Mouse (Mus musculus): ENCODE data around the gene Creg1. TPM values are rescaled to one million over a fixed set of nuclear protein-coding genes. Genes with fewer than 3 reads are reported as not detected.

Gene Creg1
- total and polyA plus RNA-seq, 3 experiments, result 77.2 to 93.3 (median 85.7) TPM

GRCm38 (mm10) chr1:165810633-165811032, 47.1 kb downstream of the Creg1 start:
- Histone ChIP-seq H3K4me1 (ENCODE audit: control insufficient read depth, insufficient read depth, low read length) (peaks cover 3% of the 10 kb centered on the region), H3K36me3 (ENCODE audit: control insufficient read depth, insufficient read depth, low read length) (no peaks in the 10 kb centered on the region), H3K27ac (no peak overlapping the region), H3K4me3 (no peak overlapping the region), H3K9ac (ENCODE audit: low read depth, low read length) (no peak overlapping the region), H3K79me2 (replicated peaks; ENCODE audit: control insufficient read depth, insufficient read depth, low read length) (no peaks in the 10 kb centered on the region), H3K27me3 (ENCODE audit: control insufficient read depth, insufficient read depth, low read length) (no peaks in the 10 kb centered on the region)
- no peak for DNase-seq
- TF ChIP-seq POLR2A (IDR thresholded peaks at IDR 0.05; ENCODE audit: insufficient read depth, low read depth, low read length) (no peak), EP300 (IDR thresholded peaks at IDR 0.05; ENCODE audit: insufficient read depth, low read depth, low read length) (no peak), CTCF (IDR thresholded peaks at IDR 0.05) (no peak)
- 68% methylated on average over 2 of the region's 2 CpGs for WGBS
- intact Hi-C loops (cut with DNase I), result no loop called here

GRCm38 (mm10) chr1:165811170-165811569, 47.6 kb downstream of the Creg1 start:
- no peak for TF ChIP-seq CTCF (IDR thresholded peaks at IDR 0.05)
- TF ChIP-seq POLR2A (IDR thresholded peaks at IDR 0.05; ENCODE audit: insufficient read depth, low read depth, low read length), result no peak
- TF ChIP-seq EP300 (IDR thresholded peaks at IDR 0.05; ENCODE audit: insufficient read depth, low read depth, low read length), result no peak
- H3K4me1 ChIP-seq (ENCODE audit: control insufficient read depth, insufficient read depth, low read length), result peaks cover 3% of the 10 kb centered on the region
- no peak overlapping the region for H3K27ac ChIP-seq
- no peak for DNase-seq
- intact Hi-C loops (cut with DNase I), result no loop called here
- H3K9ac ChIP-seq (ENCODE audit: low read depth, low read length), result no peak overlapping the region
- H3K4me3 ChIP-seq, result no peak overlapping the region
- no peaks in the 10 kb centered on the region for H3K79me2 ChIP-seq (replicated peaks; ENCODE audit: control insufficient read depth, insufficient read depth, low read length)
- 55% methylated on average over 5 of the region's 5 CpGs for WGBS
- H3K27me3 ChIP-seq (ENCODE audit: control insufficient read depth, insufficient read depth, low read length), result no peaks in the 10 kb centered on the region
- no peaks in the 10 kb centered on the region for H3K36me3 ChIP-seq (ENCODE audit: control insufficient read depth, insufficient read depth, low read length)

GRCm38 (mm10) chr1:165812775-165813174, 49.2 kb downstream of the Creg1 start:
- Histone ChIP-seq H3K27me3 (ENCODE audit: control insufficient read depth, insufficient read depth, low read length) (no peaks in the 10 kb centered on the region), H3K79me2 (replicated peaks; ENCODE audit: control insufficient read depth, insufficient read depth, low read length) (no peaks in the 10 kb centered on the region), H3K36me3 (ENCODE audit: control insufficient read depth, insufficient read depth, low read length) (no peaks in the 10 kb centered on the region), H3K9ac (ENCODE audit: low read depth, low read length) (no peak overlapping the region), H3K4me3 (no peak overlapping the region), H3K27ac (no peak overlapping the region), H3K4me1 (ENCODE audit: control insufficient read depth, insufficient read depth, low read length) (peaks cover 4% of the 10 kb centered on the region)
- DNase-seq, result no peak
- intact Hi-C loops (cut with DNase I), result no loop called here
- 91% methylated on average over 3 of the region's 3 CpGs for WGBS
- TF ChIP-seq POLR2A (IDR thresholded peaks at IDR 0.05; ENCODE audit: insufficient read depth, low read depth, low read length) (no peak), CTCF (IDR thresholded peaks at IDR 0.05) (no peak), EP300 (IDR thresholded peaks at IDR 0.05; ENCODE audit: insufficient read depth, low read depth, low read length) (no peak)

- 62% methylated on average over 7 of the region's 7 CpGs for WGBS
- no peak for DNase-seq
- intact Hi-C loops (cut with DNase I), result no loop called here
- H3K9ac ChIP-seq (ENCODE audit: low read depth, low read length), result no peak overlapping the region
- no peaks in the 10 kb centered on the region for H3K79me2 ChIP-seq (replicated peaks; ENCODE audit: control insufficient read depth, insufficient read depth, low read length)
- no peaks in the 10 kb centered on the region for H3K36me3 ChIP-seq (ENCODE audit: control insufficient read depth, insufficient read depth, low read length)
- peaks cover 12% of the 10 kb centered on the region for H3K4me1 ChIP-seq (ENCODE audit: control insufficient read depth, insufficient read depth, low read length)
- H3K27me3 ChIP-seq (ENCODE audit: control insufficient read depth, insufficient read depth, low read length), result no peaks in the 10 kb centered on the region
- H3K4me3 ChIP-seq, result no peak overlapping the region
- no peak overlapping the region for H3K27ac ChIP-seq
- TF ChIP-seq EP300 (IDR thresholded peaks at IDR 0.05; ENCODE audit: insufficient read depth, low read depth, low read length) (no peak), POLR2A (IDR thresholded peaks at IDR 0.05; ENCODE audit: insufficient read depth, low read depth, low read length) (no peak), CTCF (IDR thresholded peaks at IDR 0.05) (no peak)
Observed at GRCm38 (mm10) chr1:165814116-165814515, 50.6 kb downstream of the Creg1 start.

- DNase-seq, result peak in 1 of 2 experiments; percentile 16
- peaks cover 15% of the 10 kb centered on the region for H3K4me1 ChIP-seq (ENCODE audit: control insufficient read depth, insufficient read depth, low read length)
- H3K4me3 ChIP-seq, result no peak overlapping the region
- H3K36me3 ChIP-seq (ENCODE audit: control insufficient read depth, insufficient read depth, low read length), result no peaks in the 10 kb centered on the region
- H3K27me3 ChIP-seq (ENCODE audit: control insufficient read depth, insufficient read depth, low read length), result no peaks in the 10 kb centered on the region
- H3K79me2 ChIP-seq (replicated peaks; ENCODE audit: control insufficient read depth, insufficient read depth, low read length), result no peaks in the 10 kb centered on the region
- no peak overlapping the region for H3K9ac ChIP-seq (ENCODE audit: low read depth, low read length)
- WGBS, result 36% methylated on average over 14 of the region's 14 CpGs
- no peak for TF ChIP-seq CTCF (IDR thresholded peaks at IDR 0.05)
- no peak for TF ChIP-seq POLR2A (IDR thresholded peaks at IDR 0.05; ENCODE audit: insufficient read depth, low read depth, low read length)
- TF ChIP-seq EP300 (IDR thresholded peaks at IDR 0.05; ENCODE audit: insufficient read depth, low read depth, low read length), result no peak
- H3K27ac ChIP-seq, result no peak overlapping the region
- intact Hi-C loops (cut with DNase I), result loop anchor here (5.0 kb wide), 1 partner anchor 38 kb away; no protein-coding TSS in a partner anchor
Observed at GRCm38 (mm10) chr1:165814521-165815278, 51.2 kb downstream of the Creg1 start.

GRCm38 (mm10) chr1:165816391-165816790, 52.8 kb downstream of the Creg1 start:
- no peaks in the 10 kb centered on the region for H3K27me3 ChIP-seq (ENCODE audit: control insufficient read depth, insufficient read depth, low read length)
- intact Hi-C loops (cut with DNase I), result loop anchor here (5.0 kb wide), 1 partner anchor 36 kb away; no protein-coding TSS in a partner anchor
- peaks cover 16% of the 10 kb centered on the region for H3K4me1 ChIP-seq (ENCODE audit: control insufficient read depth, insufficient read depth, low read length)
- no peaks in the 10 kb centered on the region for H3K36me3 ChIP-seq (ENCODE audit: control insufficient read depth, insufficient read depth, low read length)
- no peak for TF ChIP-seq CTCF (IDR thresholded peaks at IDR 0.05)
- TF ChIP-seq POLR2A (IDR thresholded peaks at IDR 0.05; ENCODE audit: insufficient read depth, low read depth, low read length), result no peak
- no peak for TF ChIP-seq EP300 (IDR thresholded peaks at IDR 0.05; ENCODE audit: insufficient read depth, low read depth, low read length)
- no peak for DNase-seq
- no peak overlapping the region for H3K9ac ChIP-seq (ENCODE audit: low read depth, low read length)
- 96% methylated on average over 9 of the region's 9 CpGs for WGBS
- no peak overlapping the region for H3K4me3 ChIP-seq
- no peak overlapping the region for H3K27ac ChIP-seq
- H3K79me2 ChIP-seq (replicated peaks; ENCODE audit: control insufficient read depth, insufficient read depth, low read length), result no peaks in the 10 kb centered on the region

Measured in heart, adult 2 months (tissue).